Mouse (Mus musculus): Measurements from ENCODE around the gene Plppr3. TPM values are rescaled to one million over a fixed set of nuclear protein-coding genes. Genes with fewer than 3 reads are reported as not detected.

Gene Plppr3
- polyA plus RNA-seq, 1 experiment = 2.3 TPM

- H3K4me3 ChIP-seq (ENCODE audit: insufficient read depth, poor library complexity, severe bottlenecking) = no peak overlapping the region
- no peaks in the 10 kb centered on the region for H3K27me3 ChIP-seq (ENCODE audit: control insufficient read depth, insufficient read depth, insufficient read length)
- H3K79me3 ChIP-seq (ENCODE audit: low read depth) = no peaks in the 10 kb centered on the region
- no peaks in the 10 kb centered on the region for H3K79me2 ChIP-seq (ENCODE audit: control insufficient read depth, insufficient read depth)
- H3K36me3 ChIP-seq (ENCODE audit: control insufficient read depth, insufficient read depth) = no peaks in the 10 kb centered on the region
- TF ChIP-seq USF1 (IDR thresholded peaks at IDR 0.05; ENCODE audit: low read depth) (no peak), FOSL1 (IDR thresholded peaks at IDR 0.05; ENCODE audit: insufficient read depth, low read length, poor library complexity, severe bottlenecking) (no peak), CTCF (IDR thresholded peaks at IDR 0.05; ENCODE audit: control insufficient read depth, insufficient read depth, insufficient read length) (no peak)
- no peak overlapping the region for H3ac ChIP-seq (ENCODE audit: control insufficient read depth, insufficient read length, low read depth)
Observed at GRCm38 (mm10) chr10:79877174-79877573, 2.7 kb upstream of the Plppr3 start.

GRCm38 (mm10) chr10:79873715-79874289 lies 632 bp downstream of the Plppr3 start:
- Histone ChIP-seq H3K4me3 (ENCODE audit: insufficient read depth, poor library complexity, severe bottlenecking) (peak overlapping the region; percentile 11), H3ac (ENCODE audit: control insufficient read depth, insufficient read length, low read depth) (peak overlapping the region; percentile 66), H3K79me2 (ENCODE audit: control insufficient read depth, insufficient read depth) (no peaks in the 10 kb centered on the region), H3K36me3 (ENCODE audit: control insufficient read depth, insufficient read depth) (no peaks in the 10 kb centered on the region), H3K27me3 (ENCODE audit: control insufficient read depth, insufficient read depth, insufficient read length) (no peaks in the 10 kb centered on the region), H3K79me3 (ENCODE audit: low read depth) (no peaks in the 10 kb centered on the region)
- TF ChIP-seq MAX (IDR thresholded peaks at IDR 0.05) = no peak
- TF ChIP-seq MYOG (IDR thresholded peaks at IDR 0.05; ENCODE audit: control insufficient read depth, extremely low read depth, insufficient read length) = no peak
- no peak for TF ChIP-seq USF1 (IDR thresholded peaks at IDR 0.05; ENCODE audit: low read depth)
- no peak for TF ChIP-seq FOSL1 (IDR thresholded peaks at IDR 0.05; ENCODE audit: insufficient read depth, low read length, poor library complexity, severe bottlenecking)
- TF ChIP-seq CEBPB (IDR thresholded peaks at IDR 0.05; ENCODE audit: low read depth) = no peak
- TF ChIP-seq CTCF (IDR thresholded peaks at IDR 0.05; ENCODE audit: control insufficient read depth, insufficient read depth, insufficient read length) = no peak
- no peak for TF ChIP-seq MYOD1 (IDR thresholded peaks at IDR 0.05; ENCODE audit: control insufficient read depth, insufficient read length, low read depth)

- Histone ChIP-seq H3K79me3 (ENCODE audit: low read depth) (no peaks in the 10 kb centered on the region), H3K36me3 (ENCODE audit: control insufficient read depth, insufficient read depth) (no peaks in the 10 kb centered on the region), H3K4me3 (ENCODE audit: insufficient read depth, poor library complexity, severe bottlenecking) (no peak overlapping the region), H3K27me3 (ENCODE audit: control insufficient read depth, insufficient read depth, insufficient read length) (no peaks in the 10 kb centered on the region), H3ac (ENCODE audit: control insufficient read depth, insufficient read length, low read depth) (no peak overlapping the region), H3K79me2 (ENCODE audit: control insufficient read depth, insufficient read depth) (no peaks in the 10 kb centered on the region)
- TF ChIP-seq FOSL1 (IDR thresholded peaks at IDR 0.05; ENCODE audit: insufficient read depth, low read length, poor library complexity, severe bottlenecking) (no peak), MYOD1 (IDR thresholded peaks at IDR 0.05; ENCODE audit: control insufficient read depth, insufficient read length, low read depth) (no peak), MAX (IDR thresholded peaks at IDR 0.05) (no peak), CEBPB (IDR thresholded peaks at IDR 0.05; ENCODE audit: low read depth) (no peak), MYOG (IDR thresholded peaks at IDR 0.05; ENCODE audit: control insufficient read depth, extremely low read depth, insufficient read length) (no peak), CTCF (IDR thresholded peaks at IDR 0.05; ENCODE audit: control insufficient read depth, insufficient read depth, insufficient read length) (no peak), USF1 (IDR thresholded peaks at IDR 0.05; ENCODE audit: low read depth) (no peak)
Observed at GRCm38 (mm10) chr10:79873313-79873712, 1.1 kb downstream of the Plppr3 start.

- Histone ChIP-seq H3K79me2 (ENCODE audit: control insufficient read depth, insufficient read depth) (no peaks in the 10 kb centered on the region), H3K79me3 (ENCODE audit: low read depth) (no peaks in the 10 kb centered on the region), H3K36me3 (ENCODE audit: control insufficient read depth, insufficient read depth) (no peaks in the 10 kb centered on the region), H3ac (ENCODE audit: control insufficient read depth, insufficient read length, low read depth) (no peak overlapping the region), H3K27me3 (ENCODE audit: control insufficient read depth, insufficient read depth, insufficient read length) (no peaks in the 10 kb centered on the region), H3K4me3 (ENCODE audit: insufficient read depth, poor library complexity, severe bottlenecking) (no peak overlapping the region)
- no peak for TF ChIP-seq CEBPB (IDR thresholded peaks at IDR 0.05; ENCODE audit: low read depth)
- no peak for TF ChIP-seq USF1 (IDR thresholded peaks at IDR 0.05; ENCODE audit: low read depth)
- no peak for TF ChIP-seq MAX (IDR thresholded peaks at IDR 0.05)
- no peak for TF ChIP-seq MYOD1 (IDR thresholded peaks at IDR 0.05; ENCODE audit: control insufficient read depth, insufficient read length, low read depth)
- no peak for TF ChIP-seq CTCF (IDR thresholded peaks at IDR 0.05; ENCODE audit: control insufficient read depth, insufficient read depth, insufficient read length)
Observed at GRCm38 (mm10) chr10:79872862-79873261, 1.6 kb downstream of the Plppr3 start.

GRCm38 (mm10) chr10:79871845-79872244 lies 2.6 kb downstream of the Plppr3 start:
- H3K4me3 ChIP-seq (ENCODE audit: insufficient read depth, poor library complexity, severe bottlenecking) = no peak overlapping the region
- no peaks in the 10 kb centered on the region for H3K36me3 ChIP-seq (ENCODE audit: control insufficient read depth, insufficient read depth)
- no peak overlapping the region for H3ac ChIP-seq (ENCODE audit: control insufficient read depth, insufficient read length, low read depth)
- H3K79me3 ChIP-seq (ENCODE audit: low read depth) = no peaks in the 10 kb centered on the region
- H3K79me2 ChIP-seq (ENCODE audit: control insufficient read depth, insufficient read depth) = no peaks in the 10 kb centered on the region
- TF ChIP-seq MYOG (IDR thresholded peaks at IDR 0.05; ENCODE audit: control insufficient read depth, extremely low read depth, insufficient read length) (no peak), USF1 (IDR thresholded peaks at IDR 0.05; ENCODE audit: low read depth) (no peak), CEBPB (IDR thresholded peaks at IDR 0.05; ENCODE audit: low read depth) (no peak), MAX (IDR thresholded peaks at IDR 0.05) (no peak), CTCF (IDR thresholded peaks at IDR 0.05; ENCODE audit: control insufficient read depth, insufficient read depth, insufficient read length) (no peak), FOSL1 (IDR thresholded peaks at IDR 0.05; ENCODE audit: insufficient read depth, low read length, poor library complexity, severe bottlenecking) (no peak), MYOD1 (IDR thresholded peaks at IDR 0.05; ENCODE audit: control insufficient read depth, insufficient read length, low read depth) (no peak)
- no peaks in the 10 kb centered on the region for H3K27me3 ChIP-seq (ENCODE audit: control insufficient read depth, insufficient read depth, insufficient read length)

- TF ChIP-seq MAX (IDR thresholded peaks at IDR 0.05) = no peak
- TF ChIP-seq CEBPB (IDR thresholded peaks at IDR 0.05; ENCODE audit: low read depth) = no peak
- TF ChIP-seq MYOG (IDR thresholded peaks at IDR 0.05; ENCODE audit: control insufficient read depth, extremely low read depth, insufficient read length) = no peak
- no peak for TF ChIP-seq FOSL1 (IDR thresholded peaks at IDR 0.05; ENCODE audit: insufficient read depth, low read length, poor library complexity, severe bottlenecking)
- TF ChIP-seq CTCF (IDR thresholded peaks at IDR 0.05; ENCODE audit: control insufficient read depth, insufficient read depth, insufficient read length) = no peak
- TF ChIP-seq MYOD1 (IDR thresholded peaks at IDR 0.05; ENCODE audit: control insufficient read depth, insufficient read length, low read depth) = no peak
- no peak for TF ChIP-seq USF1 (IDR thresholded peaks at IDR 0.05; ENCODE audit: low read depth)
- no peaks in the 10 kb centered on the region for H3K27me3 ChIP-seq (ENCODE audit: control insufficient read depth, insufficient read depth, insufficient read length)
- H3ac ChIP-seq (ENCODE audit: control insufficient read depth, insufficient read length, low read depth) = no peak overlapping the region
- no peak overlapping the region for H3K4me3 ChIP-seq (ENCODE audit: insufficient read depth, poor library complexity, severe bottlenecking)
- H3K79me3 ChIP-seq (ENCODE audit: low read depth) = peaks cover 4% of the 10 kb centered on the region
- H3K79me2 ChIP-seq (ENCODE audit: control insufficient read depth, insufficient read depth) = peaks cover 11% of the 10 kb centered on the region
- peaks cover 34% of the 10 kb centered on the region for H3K36me3 ChIP-seq (ENCODE audit: control insufficient read depth, insufficient read depth)
Observed at GRCm38 (mm10) chr10:79866601-79867000, 7.8 kb downstream of the Plppr3 start.

Data from C2C12 (cell line).